Mouse (Mus musculus) liver, adult 2 months (tissue): ENCODE results near the gene Atp8b4.

Source experiments
- CTCF ChIP-seq: fragments of 200-500 bp; IDR thresholded peaks from 2 replicates; pipeline ENCODE4 v1.5.1; 2011; ENCODE audit warnings: low read depth, low read length, control low read depth
- POLR2A ChIP-seq: fragments of 200-500 bp; IDR thresholded peaks from 2 replicates; pipeline ENCODE4 v1.6.1; 2011; ENCODE audit warnings: low read length, control low read depth; ENCODE audit not compliant: insufficient read depth; ENCODE audit errors: extremely low read depth

DNA sequence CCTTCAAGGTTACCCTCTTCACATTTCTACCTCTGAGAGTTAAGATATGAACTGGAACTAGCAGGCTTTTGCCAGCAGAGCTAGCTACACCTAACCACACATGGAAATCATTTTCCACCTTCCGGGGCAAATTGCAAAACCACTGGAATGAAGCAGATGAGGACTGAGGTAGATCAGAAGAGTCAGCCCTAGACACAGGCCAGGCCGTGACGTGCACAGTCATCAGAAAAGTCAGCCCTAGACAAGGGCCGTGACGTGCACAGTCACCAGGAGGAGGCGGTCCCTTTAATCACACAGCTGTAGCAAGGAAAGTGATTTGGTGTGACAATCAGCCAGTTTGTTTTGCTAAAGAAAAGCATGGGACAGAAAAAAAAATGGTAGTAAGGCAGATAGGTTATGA is 216.4 kb downstream of the Atp8b4 start:
- TF ChIP-seq POLR2A (no peak), CTCF (no peak)
